Mouse (Mus musculus) gastrocnemius, postnatal 10 days (tissue): Measurements from ENCODE around the gene Idh3g. TPM values are rescaled to one million over a fixed set of nuclear protein-coding genes. Genes with fewer than 3 reads are reported as not detected.
A peak's percentile ranks its signal among the peaks of the same experiment; 100 is the strongest.

Experiments used
- DNase-seq: peaks from one replicate; pipeline ENCODE4 v3.0.0; 2021; ENCODE audit warnings: mixed read lengths
- long read RNA-seq, 2 experiments: library from polyadenylated mRNA; stranded (forward); transcript quantifications; one replicate each; pipeline ENCODE4 v2.0.0; 2021
- total RNA-seq, 2 experiments: library from RNA; stranded (reverse); gene quantifications; 2 replicates each; pipeline ENCODE4 v1.2.3; 2021

The Idh3g gene
- total RNA-seq, result 100 to 1,000 TPM; 272 to 320 TPM
- long read RNA-seq, experiment 1, partial matches to known transcripts, result 6 of 204 reads
- long read RNA-seq, experiment 1, other reads (novel, unspliced or antisense), result 195 of 204 reads
- long read RNA-seq, experiment 2, partial matches to known transcripts, result 10 of 269 reads
- long read RNA-seq, experiment 2, other reads (novel, unspliced or antisense), result 259 of 269 reads

DNA sequence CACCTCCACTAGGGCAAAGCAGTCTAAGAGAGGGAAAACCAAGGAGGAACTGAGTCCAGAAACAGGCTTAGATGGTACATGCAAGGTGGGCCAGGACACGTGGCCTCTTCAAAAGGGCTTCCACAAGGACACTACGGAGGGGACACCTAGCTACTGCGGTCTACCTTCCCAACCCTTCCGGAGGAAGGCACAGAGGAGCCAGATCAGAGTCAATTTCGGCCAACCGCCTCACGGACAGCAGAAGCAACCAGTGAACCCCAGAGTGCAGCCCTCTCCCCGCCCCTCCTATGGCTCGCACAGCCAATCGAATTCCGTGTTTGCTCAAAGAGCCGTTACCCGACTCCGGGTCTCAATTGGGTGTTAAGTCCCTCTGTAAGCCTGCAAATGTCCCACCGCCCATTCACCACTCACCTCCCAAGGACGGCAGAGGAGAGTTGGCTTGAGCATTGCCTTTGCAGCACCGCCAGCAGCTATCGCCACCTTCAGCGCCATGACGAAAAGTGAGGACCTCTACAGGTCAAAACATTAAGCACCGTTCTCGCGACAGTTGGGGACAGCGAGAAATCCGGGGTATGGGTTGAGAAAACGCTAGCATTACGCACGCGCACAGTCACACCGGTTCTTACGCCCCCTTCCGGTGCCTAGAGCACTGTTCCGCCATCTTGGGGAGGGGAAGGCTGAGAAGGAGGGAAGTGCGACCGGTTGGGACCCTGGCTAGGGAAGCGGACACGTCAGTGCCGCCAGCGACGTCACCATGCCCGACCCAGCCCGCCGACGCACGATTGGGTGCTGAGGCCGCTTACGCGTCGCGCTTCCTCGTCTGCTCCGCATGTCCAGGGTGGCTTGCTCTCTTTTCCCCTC is at the start of gene Idh3g, which contains the start of gene Ssr4:
Gene Idh3g (minus strand): TSS at position 534 of the 861 bp plus-strand sequence.
Gene Ssr4 (plus strand): TSS at position 665 of the 861 bp plus-strand sequence.
- DNase-seq, result peak; percentile 81

GRCm38 (mm10) chrX:73835731-73836130 is 49.0 kb upstream of the Idh3g start:
- DNase-seq, result no peak

DNA sequence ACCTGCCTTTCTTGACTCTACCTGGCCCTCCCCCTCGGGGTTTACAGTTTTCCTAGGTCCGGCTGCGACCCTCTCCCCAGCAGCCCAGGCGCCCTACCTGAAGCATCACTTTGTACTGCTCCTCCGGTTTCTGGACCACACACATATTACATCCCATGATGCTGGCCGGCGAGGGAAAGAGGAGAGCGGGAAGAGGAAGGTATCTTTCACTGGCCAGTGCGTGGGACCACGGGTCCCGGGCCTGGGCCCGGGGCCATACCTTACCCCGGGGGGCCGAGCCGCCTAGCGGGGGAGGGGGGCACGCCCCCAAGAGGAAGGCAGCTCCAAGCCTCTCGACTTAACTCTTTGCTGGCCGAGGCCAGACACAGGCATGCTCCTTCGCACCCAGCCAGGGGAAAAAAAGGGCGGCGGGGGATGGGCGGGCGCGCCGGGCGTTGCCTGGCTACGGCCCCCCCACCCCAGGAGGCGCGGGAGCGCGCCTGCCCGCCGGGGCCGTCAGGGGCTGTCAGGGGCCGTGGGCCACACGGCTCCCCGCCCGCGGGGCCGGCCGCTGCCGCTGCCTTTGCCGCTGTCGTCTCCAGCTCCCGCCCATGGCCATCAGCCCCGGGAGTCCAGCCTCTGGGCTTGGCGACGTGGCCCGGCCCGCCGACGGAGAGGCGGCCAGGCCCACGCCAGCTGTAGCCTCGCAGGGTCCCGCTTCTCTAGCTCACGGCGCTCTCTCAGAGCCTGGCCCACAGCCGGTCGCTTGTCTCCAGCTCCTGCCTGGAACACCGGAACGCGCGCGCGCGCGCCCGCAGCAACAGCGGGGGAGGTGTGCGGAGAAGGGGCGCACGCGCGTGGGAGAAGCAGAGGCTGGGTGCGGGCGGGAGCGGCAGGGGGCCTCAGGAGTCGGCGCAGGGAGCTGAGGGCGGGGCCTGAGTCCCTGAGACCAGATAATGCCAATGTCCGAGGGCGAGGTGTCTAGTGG is 37.8 kb upstream of the Idh3g start, which contains the start of gene Pdzd4:
Gene Pdzd4 (minus strand): TSS at position 785 of the 967 bp plus-strand sequence.
- DNase-seq, result peak; percentile 44

DNA sequence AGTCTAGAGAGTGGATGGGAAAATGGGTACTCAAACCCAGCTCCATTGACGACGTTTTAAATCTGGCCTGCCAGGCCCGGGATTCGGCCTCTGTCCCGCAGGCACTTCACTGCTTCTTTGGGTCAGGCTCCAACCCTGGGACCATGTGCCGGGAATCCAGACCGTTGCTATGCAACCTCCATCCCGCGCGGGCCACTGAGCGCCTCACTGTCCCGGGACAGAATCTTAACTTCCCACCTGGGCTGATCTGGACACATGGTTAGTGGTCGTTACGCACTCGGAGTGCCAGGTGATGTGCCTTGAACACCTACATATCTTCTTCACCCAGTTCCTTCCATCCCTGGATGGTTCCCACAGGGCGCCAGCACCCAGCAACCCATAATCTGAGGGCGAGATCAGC is 37.0 kb upstream of the Idh3g start:
- peak; percentile 5 for DNase-seq

DNA sequence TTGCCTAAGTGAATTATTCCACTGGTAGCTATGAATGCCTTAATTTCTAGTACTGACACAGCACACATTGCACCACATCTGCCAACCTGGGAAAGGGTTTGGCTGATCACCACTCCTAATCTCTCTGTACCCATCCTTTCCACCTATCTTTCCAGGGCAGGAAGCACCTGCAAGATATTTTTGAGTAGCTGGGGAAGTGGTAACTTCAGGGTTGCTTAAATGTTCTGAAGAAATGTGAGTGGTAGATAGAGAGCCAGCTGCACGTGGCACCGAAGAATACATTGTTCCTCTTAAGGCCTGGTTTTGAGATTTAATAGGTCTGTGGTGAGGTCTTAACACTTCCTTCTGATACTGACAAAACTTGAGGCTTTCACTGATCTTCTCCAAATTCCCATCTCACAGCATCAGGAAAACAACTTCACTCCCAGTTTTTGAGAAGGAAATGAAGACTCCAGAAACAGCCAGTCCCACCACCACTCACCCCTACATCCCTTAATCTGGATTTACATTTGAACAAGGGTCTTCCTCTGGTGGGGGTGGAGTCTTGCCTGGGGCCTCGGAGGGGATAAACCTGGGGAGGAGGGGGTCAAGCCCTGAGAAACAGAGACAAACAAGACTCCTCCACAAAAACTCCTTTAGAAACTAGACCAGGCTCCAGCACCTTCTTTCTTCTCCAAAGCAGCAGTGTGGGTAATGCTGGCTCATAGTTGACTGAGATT is 30.1 kb upstream of the Idh3g start:
- DNase-seq, result no peak

DNA sequence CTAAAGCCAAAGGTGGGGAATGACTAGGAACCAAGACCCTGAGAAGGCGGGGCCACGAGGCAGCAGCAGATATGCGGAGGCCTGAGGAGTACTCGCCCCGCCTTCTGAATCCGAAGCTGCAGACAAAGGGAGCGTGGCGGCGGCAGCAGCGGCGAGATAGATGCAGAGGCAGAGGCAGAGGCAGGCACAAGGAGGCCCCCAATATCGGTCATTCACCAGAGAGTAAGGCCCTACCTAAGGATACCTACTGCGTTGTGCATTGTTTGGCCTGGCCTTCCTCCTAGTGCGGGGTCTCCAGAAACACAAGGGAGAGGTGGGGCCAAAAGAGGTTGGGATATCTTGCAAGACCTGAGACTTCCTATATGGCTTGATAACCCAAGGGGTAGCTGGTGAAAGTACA is 28.4 kb upstream of the Idh3g start:
- no peak for DNase-seq

DNA sequence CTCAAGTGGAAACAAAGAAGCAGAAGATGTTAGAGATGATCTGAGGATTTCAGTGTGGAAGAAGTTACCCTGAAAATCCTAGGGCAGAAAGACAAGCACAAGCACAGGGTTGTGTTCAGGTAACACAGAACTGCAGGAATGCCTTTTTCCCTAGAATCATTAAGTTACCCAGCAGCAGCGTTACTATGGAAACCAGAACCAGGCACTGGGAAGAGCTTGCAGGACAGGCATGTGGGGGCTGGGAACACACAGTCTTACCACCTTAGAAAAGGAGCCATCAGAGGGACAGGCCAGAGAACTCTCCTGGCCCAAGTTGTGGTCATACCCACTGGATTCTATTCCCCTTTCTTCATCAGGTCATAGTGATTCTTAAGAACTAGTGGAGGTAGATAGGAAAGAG is 19.1 kb upstream of the Idh3g start:
- no peak for DNase-seq

- DNase-seq, result peak; percentile 75
Observed at GRCm38 (mm10) chrX:73798502-73798901, 11.8 kb upstream of the Idh3g start.

- no peak for DNase-seq
Observed at GRCm38 (mm10) chrX:73797511-73797910, 10.8 kb upstream of the Idh3g start.

GRCm38 (mm10) chrX:73793505-73793904 is 6.8 kb upstream of the Idh3g start:
- DNase-seq, result no peak

DNA sequence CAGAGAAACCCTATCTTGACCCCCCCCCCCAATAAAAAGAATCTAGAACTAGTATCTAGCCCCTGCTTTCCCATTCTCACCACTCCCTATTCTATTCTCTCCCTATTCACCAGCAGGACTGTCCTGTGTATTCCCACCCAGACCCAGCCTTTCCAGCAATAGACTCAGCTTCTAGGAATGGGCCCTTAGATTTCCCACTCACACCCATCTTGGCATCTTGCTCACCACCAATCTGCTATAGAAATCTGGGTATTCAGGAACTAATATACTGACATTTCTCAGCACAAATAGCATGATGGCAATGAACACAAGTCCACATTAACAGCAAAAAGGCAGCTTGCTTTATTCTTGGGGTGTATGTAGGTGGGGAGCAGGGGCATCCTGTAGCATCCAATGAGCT is 6.3 kb upstream of the Idh3g start:
- DNase-seq, result no peak

DNA sequence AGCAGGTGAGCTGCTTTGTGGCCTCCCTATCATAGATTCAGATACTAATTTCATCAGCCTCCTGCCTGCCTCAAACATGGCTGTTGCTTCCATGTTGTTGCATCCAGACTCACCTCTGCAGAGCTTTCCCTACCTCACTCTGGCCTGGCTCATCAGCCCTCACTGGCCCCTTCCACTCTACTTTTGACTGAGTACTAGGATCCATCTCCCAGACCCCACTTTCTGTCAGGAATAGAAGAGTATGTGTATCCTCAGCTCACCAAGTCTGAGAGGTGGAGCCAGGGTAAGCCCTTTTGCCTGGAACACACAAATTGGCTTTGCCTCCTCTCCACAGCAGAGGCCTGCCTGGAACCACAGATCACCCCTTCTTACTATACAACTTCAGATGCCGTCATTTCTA is 1.8 kb upstream of the Idh3g start:
- DNase-seq, result no peak

GRCm38 (mm10) chrX:73787225-73787558 is 495 bp upstream of the Idh3g start:
- DNase-seq, result no peak

DNA sequence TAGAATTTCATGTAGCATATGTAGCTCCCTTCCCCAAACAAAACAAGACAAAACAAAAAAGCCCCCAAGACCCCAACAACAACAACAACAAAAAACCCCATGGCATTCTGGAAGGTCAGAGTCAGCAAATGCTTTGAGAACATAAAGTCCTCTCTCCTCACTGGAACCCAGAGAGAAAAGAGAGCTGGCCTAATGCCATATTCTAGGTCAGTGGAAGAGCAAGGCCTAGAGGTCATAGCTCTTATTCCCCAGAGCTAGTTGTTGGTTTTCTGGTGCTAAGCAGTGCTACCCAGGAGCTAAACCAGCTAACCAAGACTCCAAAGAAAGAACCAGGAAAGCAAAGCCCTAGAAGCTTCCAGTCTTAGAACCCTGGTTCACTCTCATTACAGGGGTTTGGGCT is 1.0 kb downstream of the Idh3g start:
- no peak for DNase-seq

DNA sequence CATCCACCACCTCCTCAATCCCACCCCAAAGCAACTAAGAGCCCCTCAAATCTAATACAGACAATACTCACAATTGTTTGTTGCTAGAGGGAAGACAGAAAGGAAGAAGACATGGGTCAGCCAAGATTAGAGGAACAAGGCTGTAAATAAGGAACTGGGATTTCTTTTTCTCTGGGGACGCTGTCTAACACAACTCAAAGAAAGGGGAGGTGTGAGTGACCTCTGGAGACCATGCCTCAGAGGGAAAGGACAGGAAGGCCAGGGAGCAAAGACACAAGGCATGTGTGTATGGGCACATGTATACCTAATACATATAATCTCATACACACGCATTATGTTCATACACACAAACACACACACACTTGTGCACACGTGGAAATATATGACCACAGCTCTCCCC is 4.5 kb downstream of the Idh3g start:
- no peak for DNase-seq

- DNase-seq, result no peak
Observed at GRCm38 (mm10) chrX:73774802-73775483, 11.8 kb downstream of the Idh3g start.

- DNase-seq, result peak; percentile 41
Observed at GRCm38 (mm10) chrX:73774168-73774760, 12.4 kb downstream of the Idh3g start, which contains the start of gene Srpk3. TSS of gene Srpk3 (plus strand) at chrX:73774405.

DNA sequence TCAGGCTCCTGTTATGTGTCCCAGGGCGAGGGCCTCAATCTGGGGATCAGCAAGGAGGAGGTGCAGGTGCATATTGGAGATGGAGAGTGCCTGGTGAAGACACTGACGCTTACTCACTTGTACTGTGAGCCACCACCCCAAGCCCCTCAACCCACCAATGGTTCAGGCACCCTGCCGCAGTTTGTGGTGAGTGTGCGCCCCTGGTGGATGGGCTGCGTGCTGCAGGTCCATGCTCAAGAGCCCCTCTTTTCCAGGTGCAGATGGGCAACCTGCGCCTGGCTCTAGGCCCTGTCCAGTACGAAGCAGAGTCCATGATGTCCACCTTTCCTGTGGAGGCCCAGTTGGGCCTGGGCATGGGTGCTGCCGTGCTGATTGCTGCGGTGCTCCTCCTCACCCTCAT is 19.4 kb downstream of the Idh3g start:
- peak; percentile 20 for DNase-seq

GRCm38 (mm10) chrX:73765311-73765710 is 21.4 kb downstream of the Idh3g start:
- peak; percentile 47 for DNase-seq

GRCm38 (mm10) chrX:73758611-73759290 is 27.9 kb downstream of the Idh3g start:
- peak; percentile 18 for DNase-seq
